ENCODE assay signal across 17 mouse cellular contexts in the genomic region with DNA sequence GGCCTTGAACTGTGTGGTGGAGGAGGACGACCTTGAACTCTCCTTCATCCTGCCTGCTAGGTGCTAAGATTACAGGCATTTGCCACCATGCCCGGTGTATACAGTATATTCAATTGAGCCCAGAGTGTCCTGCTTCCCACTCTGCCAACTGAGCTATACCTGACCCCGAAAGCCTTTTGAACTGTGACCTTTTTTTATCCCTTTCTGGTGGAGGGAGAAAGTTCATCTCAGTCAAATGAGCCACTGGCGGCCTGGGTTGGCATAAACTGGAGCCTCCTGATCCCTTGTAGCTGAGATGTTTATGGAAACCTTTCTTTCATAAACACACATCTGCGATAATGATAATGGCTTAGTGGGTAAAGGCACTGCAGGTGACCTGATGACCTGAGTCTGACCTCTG. TPM values are rescaled to one million over a fixed set of nuclear protein-coding genes. Genes with fewer than 3 reads are reported as not detected.
"Had no signal": no experiment of that assay in that cellular context is flagged by ENCODE, and none has a peak within 500 bp of the region (broad histone marks: within the 10 kb centered on the region; RNA-seq: fewer than 3 reads in every experiment).

No protein-coding gene starts in this region.

- H3K4me2 ChIP-seq: liver, embryonic 15.5 days; lung, embryonic 14.5 days; midbrain, embryonic 11.5 days; midbrain, embryonic 13.5 days; midbrain, embryonic 15.5 days; neural tube, embryonic 12.5 days; stomach, embryonic 15.5 days had no signal

- H3K36me3 ChIP-seq: stomach, embryonic 15.5 days had no signal

- H3K9me3 ChIP-seq: liver, embryonic 15.5 days; megakaryocyte, embryonic 14.5 days; midbrain, embryonic 13.5 days; midbrain, embryonic 15.5 days; neural tube, embryonic 12.5 days; stomach, embryonic 15.5 days had no signal

- ATAC-seq: liver, postnatal 0 days; midbrain, embryonic 13.5 days; midbrain, embryonic 15.5 days had no signal

- DNase-seq: liver, postnatal 0 days; lung, embryonic 14.5 days; lung, postnatal 10 days; lung, postnatal 36 days; right cerebral cortex, postnatal 14 days; thymus, adult 2 months; thymus, postnatal 25 days; thymus, postnatal 4 days had no signal

- H3K27ac ChIP-seq: macrophage; midbrain, embryonic 13.5 days; midbrain, embryonic 15.5 days; neural tube, embryonic 12.5 days; stomach, embryonic 15.5 days; stomach, postnatal 0 days had no signal

- H3K27me3 ChIP-seq: liver, embryonic 15.5 days; megakaryocyte, embryonic 14.5 days; midbrain, embryonic 13.5 days; midbrain, embryonic 15.5 days; neural tube, embryonic 12.5 days; stomach, embryonic 15.5 days had no signal

- H3K4me3 ChIP-seq: liver, embryonic 15.5 days; megakaryocyte, embryonic 14.5 days; midbrain, embryonic 13.5 days; midbrain, embryonic 15.5 days; neural tube, embryonic 12.5 days; stomach, embryonic 15.5 days had no signal

- H3K4me1 ChIP-seq: midbrain, embryonic 13.5 days; neural tube, embryonic 12.5 days had no signal

- H3K9ac ChIP-seq: liver, embryonic 15.5 days; liver, postnatal 0 days; lung, embryonic 14.5 days; midbrain, embryonic 13.5 days; midbrain, embryonic 15.5 days; neural tube, embryonic 12.5 days; stomach, embryonic 15.5 days had no signal

RNA-seq across cellular contexts. Expression of gene Abca17, which starts 10.4 kb away (rescaled TPM):
- polyA plus RNA-seq: liver, embryonic 15.5 days; liver, postnatal 0 days; lung, embryonic 14.5 days; midbrain, embryonic 11.5 days; stomach, postnatal 0 days had no signal
